Mouse (Mus musculus) C2C12 (cell line): ENCODE results near the gene Pelp1. TPM values are rescaled to one million over a fixed set of nuclear protein-coding genes. Genes with fewer than 3 reads are reported as not detected.

Experiments
- H3K27me3 ChIP-seq: one replicate; pipeline ENCODE4 v1.6.1; 2011; ENCODE audit not compliant: control insufficient read depth, insufficient read depth, insufficient read length
- H3K36me3 ChIP-seq: one replicate; pipeline ENCODE4 v1.6.1; 2011; ENCODE audit not compliant: control insufficient read depth, insufficient read depth
- H3K4me3 ChIP-seq: one replicate; pipeline ENCODE4 v1.5.1; 2011; ENCODE audit warnings: mild to moderate bottlenecking, control low read depth; ENCODE audit not compliant: poor library complexity, insufficient read depth, severe bottlenecking
- H3K79me2 ChIP-seq: one replicate; pipeline ENCODE4 v1.6.1; 2011; ENCODE audit not compliant: control insufficient read depth, insufficient read depth
- H3K79me3 ChIP-seq: one replicate; pipeline ENCODE4 v1.6.1; 2011; ENCODE audit warnings: low read depth, control low read depth
- H3ac ChIP-seq: one replicate; pipeline ENCODE3; 2011; ENCODE audit warnings: low read depth; ENCODE audit not compliant: control insufficient read depth, insufficient read length
- CEBPB ChIP-seq: IDR thresholded peaks from one replicate; pipeline ENCODE4 v1.6.1; 2011; ENCODE audit warnings: low read depth, mild to moderate bottlenecking, control low read depth, moderate library complexity
- CTCF ChIP-seq: IDR thresholded peaks from one replicate; pipeline ENCODE4 v1.5.1; 2011; ENCODE audit not compliant: control insufficient read depth, insufficient read depth, insufficient read length
- FOSL1 ChIP-seq: IDR thresholded peaks from one replicate; pipeline ENCODE4 v1.8.0; 2011; ENCODE audit warnings: mild to moderate bottlenecking, low read length; ENCODE audit not compliant: poor library complexity, insufficient read depth, severe bottlenecking
- MAX ChIP-seq: IDR thresholded peaks from one replicate; pipeline ENCODE4 v1.6.1; 2011; ENCODE audit warnings: mild to moderate bottlenecking, control low read depth
- MYOD1 ChIP-seq: IDR thresholded peaks from one replicate; pipeline ENCODE4 v1.6.1; 2011; ENCODE audit warnings: low read depth; ENCODE audit not compliant: control insufficient read depth, insufficient read length
- MYOG ChIP-seq: IDR thresholded peaks from one replicate; pipeline ENCODE4 v1.6.1; 2011; ENCODE audit not compliant: control insufficient read depth, insufficient read length; ENCODE audit errors: extremely low read depth
- USF1 ChIP-seq: IDR thresholded peaks from one replicate; pipeline ENCODE4 v1.6.1; 2011; ENCODE audit warnings: low read depth, mild to moderate bottlenecking, control low read depth, moderate library complexity
- microRNA-seq: library from miRNA; unstranded; fragments of <30 nt; microRNA quantifications from one replicate; pipeline ENCODE4, GENCODE M21; 2019; ENCODE audit warnings: borderline microRNAs expressed
- polyA plus RNA-seq: library from polyadenylated mRNA; unstranded; fragments of >200 nt; fragmentation: generic; extraction: Trizol; gene quantifications from one replicate; pipeline ENCODE4 v1.2.1, GENCODE M21; 2012; ENCODE audit warnings: missing spikeins

Pelp1 gene
- polyA plus RNA-seq, 1 experiment: 40.6 TPM

DNA sequence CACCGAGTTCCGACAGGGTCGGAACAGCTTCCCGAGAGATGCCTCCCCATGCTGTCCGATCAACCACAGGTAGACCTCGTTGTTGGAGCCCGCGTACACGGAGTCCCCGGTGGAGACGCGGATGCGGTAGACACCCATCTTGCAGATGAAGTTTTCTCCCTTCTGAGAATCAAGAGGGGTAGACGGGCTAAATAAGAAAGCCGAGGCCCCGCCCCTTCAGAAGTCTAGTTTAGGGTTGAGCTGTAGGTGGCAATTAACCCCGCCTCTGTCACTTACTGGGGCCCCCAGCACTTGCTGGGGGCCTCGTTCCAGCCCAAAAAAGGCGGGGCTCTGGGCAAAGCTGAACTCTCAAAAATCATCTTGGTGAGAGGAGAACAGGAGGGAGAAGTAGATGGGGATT, 58.0 kb downstream of the Pelp1 start, which contains the start of gene Alox15:
Gene Alox15 (minus strand): TSS at position 164 of the 400 bp plus-strand sequence.
- Histone ChIP-seq H3K79me2 (no peaks in the 10 kb centered on the region), H3K4me3 (no peak within 1 kb of the TSS), H3K36me3 (no peaks in the 10 kb centered on the region), H3ac (no peak within 1 kb of the TSS), H3K27me3 (peaks cover 80% of the 10 kb centered on the region), H3K79me3 (no peaks in the 10 kb centered on the region)
- TF ChIP-seq CTCF (no peak), USF1 (no peak), MYOD1 (no peak), CEBPB (no peak), MAX (no peak), MYOG (no peak), FOSL1 (no peak)

DNA sequence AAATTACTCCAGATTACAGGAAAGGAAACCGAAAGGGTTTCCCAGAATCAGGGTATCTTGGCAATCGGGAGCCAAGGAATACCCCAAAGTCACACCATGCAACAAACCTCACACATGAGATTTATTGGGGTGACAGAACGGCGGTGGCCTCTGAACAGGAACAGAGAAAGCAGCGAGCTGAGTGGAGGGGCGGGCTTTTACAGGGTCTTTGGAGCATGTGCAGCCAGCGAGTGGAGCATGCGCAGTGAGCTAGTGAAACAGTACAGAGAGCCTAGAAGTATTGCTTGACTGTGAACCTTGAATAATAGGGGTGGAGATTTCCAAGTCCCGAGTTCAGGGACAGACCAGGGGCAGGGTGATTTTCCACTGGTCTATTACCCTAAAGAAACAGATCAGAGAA, 61.2 kb downstream of the Pelp1 start:
- no peak for TF ChIP-seq FOSL1
- no peak for TF ChIP-seq MYOG
- TF ChIP-seq USF1: no peak
- TF ChIP-seq CEBPB: no peak
- no peak for TF ChIP-seq CTCF
- no peak for TF ChIP-seq MYOD1
- no peak for TF ChIP-seq MAX
- Histone ChIP-seq H3K79me2 (no peaks in the 10 kb centered on the region), H3K27me3 (peaks cover 92% of the 10 kb centered on the region), H3K4me3 (no peak overlapping the region), H3K79me3 (no peaks in the 10 kb centered on the region), H3K36me3 (no peaks in the 10 kb centered on the region), H3ac (no peak overlapping the region)

DNA sequence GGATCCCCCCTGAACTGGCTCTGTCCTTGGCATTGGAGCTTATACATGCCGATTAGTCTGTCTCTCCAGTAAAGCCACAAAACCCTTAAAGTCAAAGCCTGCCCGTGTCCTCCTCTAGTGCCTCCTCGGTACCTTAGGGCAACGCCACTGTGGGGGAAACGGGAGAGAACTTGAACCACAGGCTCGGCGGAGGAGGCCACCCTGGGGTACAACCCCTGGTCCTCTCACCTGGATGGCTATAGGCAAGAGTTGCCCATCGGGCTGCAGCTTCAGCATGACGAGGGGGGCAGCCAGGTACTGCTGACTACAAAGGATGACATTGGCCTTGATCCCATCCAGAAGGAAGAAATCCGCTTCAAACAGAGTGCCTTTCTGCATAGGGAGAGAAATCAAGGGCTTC, 62.0 kb downstream of the Pelp1 start:
- H3K79me3 ChIP-seq: no peaks in the 10 kb centered on the region
- H3K79me2 ChIP-seq: no peaks in the 10 kb centered on the region
- no peaks in the 10 kb centered on the region for H3K36me3 ChIP-seq
- TF ChIP-seq MYOG (no peak), USF1 (no peak), MAX (no peak), MYOD1 (no peak), CEBPB (no peak), CTCF (no peak), FOSL1 (no peak)
- peaks cover 89% of the 10 kb centered on the region for H3K27me3 ChIP-seq
- H3ac ChIP-seq: no peak overlapping the region
- H3K4me3 ChIP-seq: no peak overlapping the region

DNA sequence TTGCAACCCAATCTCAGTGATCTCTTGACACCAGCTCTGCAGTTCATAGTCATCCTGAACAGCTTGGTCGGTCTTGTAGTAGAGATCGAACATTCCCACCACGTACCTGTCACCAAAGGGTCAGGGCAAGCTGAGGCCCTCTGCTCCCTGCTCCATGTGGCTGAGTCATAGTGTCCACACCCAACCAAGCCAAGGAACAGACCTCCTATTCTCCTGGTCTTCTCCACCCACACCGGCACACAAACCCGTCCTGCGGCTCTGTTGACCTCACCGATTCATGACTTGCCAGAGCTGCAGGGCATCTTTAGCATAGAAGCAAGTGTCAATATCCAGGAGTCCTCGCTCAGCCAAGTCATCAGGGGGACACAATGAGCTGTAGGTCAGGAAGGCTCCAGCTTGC, 64.3 kb downstream of the Pelp1 start:
- Histone ChIP-seq H3K79me2 (no peaks in the 10 kb centered on the region), H3ac (no peak overlapping the region), H3K36me3 (no peaks in the 10 kb centered on the region), H3K79me3 (no peaks in the 10 kb centered on the region), H3K4me3 (no peak overlapping the region), H3K27me3 (peaks cover 85% of the 10 kb centered on the region)
- TF ChIP-seq MAX: no peak

DNA sequence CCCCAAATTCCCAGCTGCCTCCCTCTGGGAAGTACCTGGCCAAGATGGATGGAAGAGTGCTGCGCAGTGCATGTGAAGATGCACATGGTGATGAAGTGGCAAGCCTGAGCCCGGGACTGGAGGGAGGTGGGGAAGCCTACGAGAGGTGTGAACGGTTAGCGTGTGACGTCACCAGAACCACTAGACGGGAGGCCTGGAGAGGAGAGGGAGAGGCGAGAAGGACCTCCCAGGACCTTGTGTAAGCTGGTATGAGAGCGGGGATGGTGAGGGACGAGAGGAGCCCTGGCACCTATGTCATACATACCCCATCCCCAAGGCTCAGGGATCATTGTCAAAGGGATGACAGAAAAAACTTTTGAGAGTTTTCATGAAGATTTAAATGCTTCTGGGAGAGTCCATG, 64.8 kb downstream of the Pelp1 start:
- Histone ChIP-seq H3ac (no peak overlapping the region), H3K79me3 (no peaks in the 10 kb centered on the region), H3K79me2 (no peaks in the 10 kb centered on the region), H3K27me3 (peaks cover 85% of the 10 kb centered on the region), H3K36me3 (no peaks in the 10 kb centered on the region), H3K4me3 (no peak overlapping the region)
- no peak for TF ChIP-seq CEBPB
- no peak for TF ChIP-seq MAX
- no peak for TF ChIP-seq MYOG
- TF ChIP-seq MYOD1: no peak
- TF ChIP-seq USF1: no peak
- TF ChIP-seq FOSL1: no peak
- no peak for TF ChIP-seq CTCF

Small RNA genes lying within 50 kb of the gene (microRNA-seq; reads per million reads assigned to microRNA genes)
- gene Mir7115: 0.44 reads per million, percentile 6 among the genes with 10 or more reads in this experiment

Other genes with a start within 250 kb of the Pelp1 start
- gene Slc16a11, start 197.3 kb downstream of the Pelp1 start, polyA plus RNA-seq: 145 TPM
- gene Slc16a13, start 189.0 kb downstream of the Pelp1 start, polyA plus RNA-seq: 22.0 TPM
- 9.3 TPM for gene Bcl6b, start 180.2 kb downstream of the Pelp1 start, polyA plus RNA-seq
- gene 0610010K14Rik, start 172.1 kb downstream of the Pelp1 start, polyA plus RNA-seq: 91.7 TPM
- 10.8 TPM for gene Gm21988, start 170.2 kb downstream of the Pelp1 start, polyA plus RNA-seq
- 300 TPM for gene Rnasek, start 170.2 kb downstream of the Pelp1 start, polyA plus RNA-seq
- 0.47 TPM for gene Alox12, start 154.7 kb downstream of the Pelp1 start, polyA plus RNA-seq
- gene Alox12e, start 87.4 kb downstream of the Pelp1 start, polyA plus RNA-seq: 0.04 TPM
- gene Alox15, start 58.0 kb downstream of the Pelp1 start, polyA plus RNA-seq: not detected
- 27.6 TPM for gene Arrb2, start 22.6 kb upstream of the Pelp1 start, polyA plus RNA-seq
- 46.2 TPM for gene Med11, start 41.9 kb upstream of the Pelp1 start, polyA plus RNA-seq
- gene Zmynd15, start 49.4 kb upstream of the Pelp1 start, polyA plus RNA-seq: 0.04 TPM
- gene Cxcl16, start 50.0 kb upstream of the Pelp1 start, polyA plus RNA-seq: 0.19 TPM
- not detected for gene Tm4sf5, start 95.2 kb upstream of the Pelp1 start, polyA plus RNA-seq
- not detected for gene Vmo1, start 104.6 kb upstream of the Pelp1 start, polyA plus RNA-seq
- not detected for gene Gltpd2, start 109.2 kb upstream of the Pelp1 start, polyA plus RNA-seq
- gene Psmb6, start 115.3 kb upstream of the Pelp1 start, polyA plus RNA-seq: 658 TPM
- gene Gm40193, start 122.9 kb upstream of the Pelp1 start, polyA plus RNA-seq: not detected
- 9.3 TPM for gene Pld2, start 130.0 kb upstream of the Pelp1 start, polyA plus RNA-seq
- 34.5 TPM for gene Mink1, start 152.8 kb upstream of the Pelp1 start, polyA plus RNA-seq
- not detected for gene 4930544D05Rik, start 205.8 kb upstream of the Pelp1 start, polyA plus RNA-seq
- gene Chrne, start 209.2 kb upstream of the Pelp1 start, polyA plus RNA-seq: 0.08 TPM
- 0.13 TPM for gene Gp1ba, start 229.1 kb upstream of the Pelp1 start, polyA plus RNA-seq
- gene Rnf167, start 237.2 kb upstream of the Pelp1 start, polyA plus RNA-seq: 9.0 TPM
- 136 TPM for gene Slc25a11, start 237.4 kb upstream of the Pelp1 start, polyA plus RNA-seq
- gene Pfn1, start 244.6 kb upstream of the Pelp1 start, polyA plus RNA-seq: 4,207 TPM
- gene Eno3, start 247.2 kb upstream of the Pelp1 start, polyA plus RNA-seq: 1,151 TPM